Comparison of ENCODE assay signal across 10 mouse cellular contexts in the genomic region with DNA sequence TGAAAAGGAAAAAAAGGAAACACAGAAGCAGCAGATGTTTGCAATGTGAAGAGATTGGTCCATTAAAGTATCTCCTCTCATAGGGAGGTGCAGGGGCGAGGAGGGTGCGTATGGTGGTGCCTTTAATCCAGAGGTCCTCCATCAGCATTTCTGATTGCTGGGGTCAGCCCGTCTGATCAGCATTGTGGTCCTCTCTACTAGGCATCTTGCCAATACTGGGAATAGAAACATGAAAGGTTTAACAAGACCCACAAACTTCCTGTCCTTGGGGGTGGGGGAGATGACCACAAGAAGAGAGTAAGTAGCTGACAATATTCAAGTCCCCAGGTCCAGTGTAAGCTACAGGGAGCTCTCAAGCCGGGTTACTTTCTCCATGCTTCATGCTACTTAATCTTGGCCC. TPM values are rescaled to one million over a fixed set of nuclear protein-coding genes. Genes with fewer than 3 reads are reported as not detected.
A peak's percentile ranks its signal among the peaks of the same experiment; 100 is the strongest.
DNase-seq lines count a peak whose midpoint lies in the region; ATAC-seq and TF ChIP-seq lines count a peak whose summit lies in the region.
"Had no signal": no experiment of that assay in that cellular context is flagged by ENCODE, and none has a peak within 500 bp of the region (broad histone marks: within the 10 kb centered on the region; RNA-seq: fewer than 3 reads in every experiment).

No protein-coding gene starts in this region.

- H3K27me3 ChIP-seq in heart, postnatal 0 days (ENCODE audit: control insufficient read depth, insufficient read depth, low read length), result no peaks in the 10 kb centered on the region
- no peaks in the 10 kb centered on the region for H3K27me3 ChIP-seq in hindbrain, embryonic 15.5 days
- H3K27me3 ChIP-seq in midbrain, embryonic 13.5 days, result no peaks in the 10 kb centered on the region

- in situ Hi-C loops in ES-E14 (cut with MboI; ENCODE audit: low sequenced_read_pairs in 2 of 2, unreplicated experiment in 2 of 2), result no loop called here

- no peak for TF ChIP-seq EP300 in heart, postnatal 0 days (IDR thresholded peaks at IDR 0.05; ENCODE audit: low read depth)

- TF ChIP-seq CTCF in heart, postnatal 0 days (IDR thresholded peaks at IDR 0.05; ENCODE audit: low read depth), result no peak

- whole genome bisulfite sequencing in heart, postnatal 0 days, result 48% methylated on average over 4 of the region's 4 CpGs
- WGBS in hindbrain, embryonic 15.5 days, result 53% methylated on average over 4 of the region's 4 CpGs
- WGBS in midbrain, embryonic 13.5 days, result 77% methylated on average over 4 of the region's 4 CpGs

- peaks cover 21% of the 10 kb centered on the region; the same call in 1 of the 2 replicates for H3K4me1 ChIP-seq in heart, postnatal 0 days (ENCODE audit: control insufficient read depth, insufficient read depth)
- H3K4me1 ChIP-seq in ES-E14 (ENCODE audit: control insufficient read depth in 2 of 2, insufficient read depth in 2 of 2, low read length in 2 of 2, poor library complexity in 1 of 2), result peaks cover 11 to 27% of the 10 kb centered on the region in 2 experiments
- peaks cover 19% of the 10 kb centered on the region for H3K4me1 ChIP-seq in hindbrain, embryonic 15.5 days (replicated peaks)
- H3K4me1 ChIP-seq in midbrain, embryonic 13.5 days (replicated peaks), result peaks cover 53% of the 10 kb centered on the region

- no peak overlapping the region for H3K9ac ChIP-seq in heart, postnatal 0 days (replicated peaks; ENCODE audit: low read depth, low read length)
- peak overlapping the region; percentile 35; the same call in 1 of the 2 replicates for H3K9ac ChIP-seq in ES-E14 (ENCODE audit: insufficient read depth, low read depth, low read length, poor library complexity, severe bottlenecking)
- no peak overlapping the region for H3K9ac ChIP-seq in hindbrain, embryonic 15.5 days
- 0 out of 2 replicates have a peak overlapping the region, but pooled peaks have one; percentile 66 for H3K9ac ChIP-seq in midbrain, embryonic 13.5 days (replicated peaks)

- H3K9me3 ChIP-seq in heart, postnatal 0 days (replicated peaks; ENCODE audit: control insufficient read depth, low read length), result no peaks in the 10 kb centered on the region
- H3K9me3 ChIP-seq in ES-E14 (ENCODE audit: control insufficient read depth, insufficient read depth, low read depth, low read length), result no peaks in the 10 kb centered on the region
- H3K9me3 ChIP-seq in hindbrain, embryonic 15.5 days, result no peaks in the 10 kb centered on the region
- no peaks in the 10 kb centered on the region for H3K9me3 ChIP-seq in midbrain, embryonic 13.5 days

- H3K27ac ChIP-seq in heart, postnatal 0 days (ENCODE audit: low read depth), result no peak overlapping the region
- no peak overlapping the region for H3K27ac ChIP-seq in ES-E14 (ENCODE audit: insufficient read depth, low read depth, low read length, poor library complexity, severe bottlenecking)
- H3K27ac ChIP-seq in hindbrain, embryonic 15.5 days (replicated peaks), result no peak overlapping the region
- no peak overlapping the region; the same call in 1 of the 2 replicates for H3K27ac ChIP-seq in midbrain, embryonic 13.5 days

- H3K36me3 ChIP-seq in heart, postnatal 0 days (replicated peaks; ENCODE audit: control insufficient read depth, insufficient read depth, low read length), result no peaks in the 10 kb centered on the region
- H3K36me3 ChIP-seq in ES-E14 (ENCODE audit: control insufficient read depth, insufficient read depth, low read length, poor library complexity, severe bottlenecking), result peaks cover 2% of the 10 kb centered on the region; the same call in 1 of the 2 replicates
- no peaks in the 10 kb centered on the region for H3K36me3 ChIP-seq in hindbrain, embryonic 15.5 days
- H3K36me3 ChIP-seq in midbrain, embryonic 13.5 days, result no peaks in the 10 kb centered on the region

- H3K4me2 ChIP-seq in heart, postnatal 0 days (ENCODE audit: low read depth, low read length), result peak overlapping the region; percentile 98; the same call in 1 of the 2 replicates
- peak overlapping the region; percentile 94 for H3K4me2 ChIP-seq in hindbrain, embryonic 15.5 days
- H3K4me2 ChIP-seq in midbrain, embryonic 13.5 days (replicated peaks), result peak overlapping the region; percentile 90; the same call in 1 of the 2 replicates

- intact Hi-C loops in heart, postnatal 14 days (cut with DNase I), result no loop called here
- intact Hi-C loops in gastrocnemius, postnatal 14 days (cut with DNase I; ENCODE audit: low total_unique reads), result no loop called here

- no peak for ATAC-seq in heart, postnatal 0 days (ENCODE audit: insufficient read depth, low read depth)
- no peak for ATAC-seq in hindbrain, embryonic 15.5 days (ENCODE audit: low FRiP score, low read depth)
- ATAC-seq in midbrain, embryonic 13.5 days, result no peak

- H3K4me3 ChIP-seq in heart, postnatal 0 days (ENCODE audit: low read depth, low read length), result no peak overlapping the region
- peak overlapping the region; percentile 38 to 95; a peak in 2 of 4 replicates for H3K4me3 ChIP-seq in ES-E14 (ENCODE audit: insufficient read depth in 1 of 2, low read depth in 1 of 2, low read length in 2 of 2, poor library complexity in 1 of 2, severe bottlenecking in 1 of 2)
- no peak overlapping the region for H3K4me3 ChIP-seq in hindbrain, embryonic 15.5 days
- peak overlapping the region; percentile 80; the same call in 1 of the 2 replicates for H3K4me3 ChIP-seq in midbrain, embryonic 13.5 days (replicated peaks)

- no peak for DNase-seq in heart, postnatal 0 days (ENCODE audit: low spot score)
- no peak for DNase-seq in heart, postnatal 14 days
- DNase-seq in ES-E14 (ENCODE audit: low read depth, low spot score), result no peak
- no peak for DNase-seq in spleen, adult 18-20 months
- no peak for DNase-seq in Muller cell, postnatal 12 days (ENCODE audit: inconsistent ontology term)
- no peak for DNase-seq in gastrocnemius, postnatal 14 days

TF ChIP-seq in ES-E14, 5 proteins besides CTCF, POLR2A, EP300 and RAD21:
- TF ChIP-seq HCFC1 (IDR thresholded peaks at IDR 0.05; ENCODE audit: borderline replicate concordance, insufficient read depth, low read length) (no peak), CHD2 (IDR thresholded peaks at IDR 0.05; ENCODE audit: low read depth, low read length) (no peak), ZC3H11A (IDR thresholded peaks at IDR 0.05; ENCODE audit: borderline replicate concordance, low read depth, low read length) (no peak), ZNF384 (IDR thresholded peaks at IDR 0.05; ENCODE audit: low read depth, low read length) (no peak), MAFK (IDR thresholded peaks at IDR 0.05; ENCODE audit: insufficient read depth, low read depth, low read length) (no peak)
TF ChIP-seq in ES-E14: peak in this region for 0.

RNA-seq across cellular contexts. Expression of gene E2f1, which starts 1.0 kb away (rescaled TPM):
- 8.4 and 11.0 TPM in 2 replicates for total RNA-seq in heart, postnatal 0 days (2014; rRNA removed; ENCODE audit: low replicate concordance)
- 6.1 and 6.4 TPM in 2 replicates for polyA plus RNA-seq in heart, postnatal 0 days (2015; fragmentation: Nextera tagmentation; extraction: Ambion mirVana)
- total RNA-seq in heart, postnatal 14 days (2021), result 1 to 10 TPM; 2.2 to 4.3 TPM
- 13.8 and 16.9 TPM in 2 replicates for total RNA-seq in ES-E14 (2012; rRNA removed)
- 8.4 and 8.6 TPM in 2 replicates for polyA plus RNA-seq in hindbrain, embryonic 15.5 days (2015; fragmentation: Nextera tagmentation; extraction: Ambion mirVana)
- polyA plus RNA-seq in midbrain, embryonic 13.5 days (2015; fragmentation: Nextera tagmentation; extraction: Ambion mirVana), result 13.6 and 15.2 TPM in 2 replicates
- total RNA-seq in gastrocnemius, postnatal 14 days (2021), result 1 to 10 TPM; 2.5 to 3.1 TPM

RNA-seq across cellular contexts. Expression of gene Necab3, which starts 12.0 kb away (rescaled TPM):
- 2.8 and 3.9 TPM in 2 replicates for total RNA-seq in heart, postnatal 0 days (2014; rRNA removed; ENCODE audit: low replicate concordance)
- 1.3 and 2.0 TPM in 2 replicates for polyA plus RNA-seq in heart, postnatal 0 days (2015; fragmentation: Nextera tagmentation; extraction: Ambion mirVana)
- total RNA-seq in heart, postnatal 14 days (2021), result 1 to 10 TPM in 1 of 2 experiments, under 1 TPM in 1; 0.90 to 1.2 TPM
- total RNA-seq in ES-E14 (2012; rRNA removed), result 5.8 and 9.5 TPM in 2 replicates
- polyA plus RNA-seq in hindbrain, embryonic 15.5 days (2015; fragmentation: Nextera tagmentation; extraction: Ambion mirVana), result 20.3 and 21.4 TPM in 2 replicates
- polyA plus RNA-seq in midbrain, embryonic 13.5 days (2015; fragmentation: Nextera tagmentation; extraction: Ambion mirVana), result 13.4 and 14.5 TPM in 2 replicates
- 1 to 10 TPM; 1.1 to 1.2 TPM for total RNA-seq in gastrocnemius, postnatal 14 days (2021)

RNA-seq across cellular contexts. Expression of gene Actl10, which starts 19.1 kb away (rescaled TPM):
- total RNA-seq in heart, postnatal 0 days (2014; rRNA removed; ENCODE audit: low replicate concordance), result 0.23 TPM in 1 of 2 replicates, not detected in the other
- polyA plus RNA-seq in heart, postnatal 0 days (2015; fragmentation: Nextera tagmentation; extraction: Ambion mirVana), result not detected in 2 replicates
- not detected for total RNA-seq in heart, postnatal 14 days (2021)
- total RNA-seq in ES-E14 (2012; rRNA removed), result 0.45 and 1.2 TPM in 2 replicates
- 0.52 and 0.76 TPM in 2 replicates for polyA plus RNA-seq in hindbrain, embryonic 15.5 days (2015; fragmentation: Nextera tagmentation; extraction: Ambion mirVana)
- polyA plus RNA-seq in midbrain, embryonic 13.5 days (2015; fragmentation: Nextera tagmentation; extraction: Ambion mirVana), result 0.26 and 0.55 TPM in 2 replicates
- total RNA-seq in gastrocnemius, postnatal 14 days (2021), result not detected
- total RNA-seq: common myeloid progenitor, adult 5-6 weeks had no signal
- polyA plus RNA-seq: large intestine, adult 2 months had no signal

RNA-seq across cellular contexts. Expression of gene 1700003F12Rik, which starts 23.8 kb away (rescaled TPM):
- total RNA-seq in heart, postnatal 0 days (2014; rRNA removed; ENCODE audit: low replicate concordance), result 2.0 TPM in 1 of 2 replicates, not detected in the other
- polyA plus RNA-seq in heart, postnatal 0 days (2015; fragmentation: Nextera tagmentation; extraction: Ambion mirVana), result 0.70 and 1.1 TPM in 2 replicates
- under 1 TPM in 1 of 2 experiments, not detected in 1; 0.43 TPM for total RNA-seq in heart, postnatal 14 days (2021)
- 1.7 and 1.9 TPM in 2 replicates for total RNA-seq in ES-E14 (2012; rRNA removed)
- 1.7 and 2.7 TPM in 2 replicates for polyA plus RNA-seq in hindbrain, embryonic 15.5 days (2015; fragmentation: Nextera tagmentation; extraction: Ambion mirVana)
- polyA plus RNA-seq in midbrain, embryonic 13.5 days (2015; fragmentation: Nextera tagmentation; extraction: Ambion mirVana), result 1.8 and 2.0 TPM in 2 replicates
- total RNA-seq in gastrocnemius, postnatal 14 days (2021), result under 1 TPM in 1 of 2 experiments, not detected in 1; 0.31 TPM
- total RNA-seq: common myeloid progenitor, adult 5-6 weeks had no signal
- polyA plus RNA-seq: large intestine, adult 2 months had no signal

RNA-seq across cellular contexts. Expression of gene Pxmp4, which starts 32.8 kb away (rescaled TPM):
- 29.4 and 97.5 TPM in 2 replicates for total RNA-seq in heart, postnatal 0 days (2014; rRNA removed; ENCODE audit: low replicate concordance)
- polyA plus RNA-seq in heart, postnatal 0 days (2015; fragmentation: Nextera tagmentation; extraction: Ambion mirVana), result 40.0 and 42.7 TPM in 2 replicates
- 10 to 100 TPM; 23.8 to 28.5 TPM for total RNA-seq in heart, postnatal 14 days (2021)
- total RNA-seq in ES-E14 (2012; rRNA removed), result 8.6 and 10.5 TPM in 2 replicates
- polyA plus RNA-seq in hindbrain, embryonic 15.5 days (2015; fragmentation: Nextera tagmentation; extraction: Ambion mirVana), result 16.9 and 18.6 TPM in 2 replicates
- 12.3 and 13.4 TPM in 2 replicates for polyA plus RNA-seq in midbrain, embryonic 13.5 days (2015; fragmentation: Nextera tagmentation; extraction: Ambion mirVana)
- 10 to 100 TPM; 14.1 to 14.9 TPM for total RNA-seq in gastrocnemius, postnatal 14 days (2021)

Comparison
In these comparisons a context has a peak if more than half of its experiments do, and no peak if none do; other contexts are left out.
1. H3K4me3 ChIP-seq: peak in ES-E14 (2 of 2) and midbrain, embryonic 13.5 days (single experiment); none in heart, postnatal 0 days (single experiment) and hindbrain, embryonic 15.5 days (single experiment).
2. H3K9ac ChIP-seq: peak in ES-E14 (single experiment) and midbrain, embryonic 13.5 days (single experiment); none in heart, postnatal 0 days (single experiment) and hindbrain, embryonic 15.5 days (single experiment).
3. Peak in every context shown above with its lines, with median percentiles within 50 percentile points of each other: H3K4me2 ChIP-seq.